Mouse (Mus musculus) heart, embryonic 14.5 days (tissue): ENCODE results near the gene Cyp4f17. TPM values are rescaled to one million over a fixed set of nuclear protein-coding genes. Genes with fewer than 3 reads are reported as not detected.

Experiments
- polyA plus RNA-seq: library from polyadenylated mRNA; unstranded; fragments of >200 nt; fragmentation: Nextera tagmentation; extraction: Ambion mirVana; gene quantifications from 2 replicates; pipeline ENCODE4 v1.2.1, GENCODE M21; 2014

Cyp4f17 gene
- polyA plus RNA-seq, 1 experiment from 2014 or later, result 8.3 TPM

Other genes with a start within 250 kb of the Cyp4f17 start
- gene Brd4, start 221.3 kb upstream of the Cyp4f17 start, polyA plus RNA-seq, result 54.7 and 57.0 TPM in 2 replicates
- 33.0 and 34.9 TPM in 2 replicates for gene Akap8, start 184.8 kb upstream of the Cyp4f17 start, polyA plus RNA-seq
- 83.5 and 84.1 TPM in 2 replicates for gene Akap8l, start 155.4 kb upstream of the Cyp4f17 start, polyA plus RNA-seq
- 18.2 and 19.5 TPM in 2 replicates for gene Wiz, start 116.6 kb upstream of the Cyp4f17 start, polyA plus RNA-seq
- gene Rasal3, start 102.5 kb upstream of the Cyp4f17 start, polyA plus RNA-seq, result 0.67 and 0.76 TPM in 2 replicates
- gene Pglyrp2, start 81.9 kb upstream of the Cyp4f17 start, polyA plus RNA-seq, result not detected in 2 replicates
- 0.42 and 0.74 TPM in 2 replicates for gene Cyp4f39, start 53.3 kb upstream of the Cyp4f17 start, polyA plus RNA-seq
- 13.8 and 15.2 TPM in 2 replicates for gene Cyp4f16, start 30.5 kb downstream of the Cyp4f17 start, polyA plus RNA-seq
- gene Cyp4f37, start 115.3 kb downstream of the Cyp4f17 start, polyA plus RNA-seq, result not detected in 2 replicates
- not detected in 2 replicates for gene Cyp4f40, start 152.8 kb downstream of the Cyp4f17 start, polyA plus RNA-seq
- gene Cyp4f15, start 179.6 kb downstream of the Cyp4f17 start, polyA plus RNA-seq, result not detected in 2 replicates